Mouse (Mus musculus): ENCODE data around the gene Slc26a5. TPM values are rescaled to one million over a fixed set of nuclear protein-coding genes. Genes with fewer than 3 reads are reported as not detected.

Slc26a5 gene
- polyA plus RNA-seq, 1 experiment from 2014 or later, result not detected

- Histone ChIP-seq H3K4me2 (no peak overlapping the region), H3K9me3 (ENCODE audit: control insufficient read depth, low read length) (no peaks in the 10 kb centered on the region), H3K4me1 (replicated peaks; ENCODE audit: control insufficient read depth, insufficient read depth, low read length) (peaks cover 6% of the 10 kb centered on the region; the same call in 1 of the 2 replicates), H3K4me3 (ENCODE audit: low read depth, low read length) (no peak overlapping the region), H3K36me3 (ENCODE audit: control insufficient read depth, insufficient read depth, low read length) (peaks cover 14% of the 10 kb centered on the region), H3K27me3 (replicated peaks; ENCODE audit: control insufficient read depth, insufficient read depth, low read length) (no peaks in the 10 kb centered on the region), H3K9ac (ENCODE audit: low read depth, low read length) (no peak overlapping the region), H3K27ac (ENCODE audit: low read depth, low read length) (no peak overlapping the region)
- DNase-seq (ENCODE audit: low spot score), result no peak
- ATAC-seq (replicated peaks; ENCODE audit: low FRiP score), result no peak
These were observed 73.2 kb downstream of the Slc26a5 start for GRCm38 (mm10) chr5:21792166-21792565.

GRCm38 (mm10) chr5:21789061-21789460 lies 76.3 kb downstream of the Slc26a5 start:
- H3K4me2 ChIP-seq, result no peak overlapping the region
- no peaks in the 10 kb centered on the region for H3K36me3 ChIP-seq (ENCODE audit: control insufficient read depth, insufficient read depth, low read length)
- no peak overlapping the region for H3K9ac ChIP-seq (ENCODE audit: low read depth, low read length)
- H3K4me3 ChIP-seq (ENCODE audit: low read depth, low read length), result no peak overlapping the region
- H3K27ac ChIP-seq (ENCODE audit: low read depth, low read length), result no peak overlapping the region
- no peaks in the 10 kb centered on the region for H3K9me3 ChIP-seq (ENCODE audit: control insufficient read depth, low read length)
- ATAC-seq (replicated peaks; ENCODE audit: low FRiP score) (no peak), DNase-seq (ENCODE audit: low spot score) (no peak)
- 72% methylated on average over 5 of the region's 5 CpGs for WGBS
- no peaks in the 10 kb centered on the region for H3K27me3 ChIP-seq (replicated peaks; ENCODE audit: control insufficient read depth, insufficient read depth, low read length)
- peaks cover 6% of the 10 kb centered on the region; the same call in 1 of the 2 replicates for H3K4me1 ChIP-seq (replicated peaks; ENCODE audit: control insufficient read depth, insufficient read depth, low read length)

DNA sequence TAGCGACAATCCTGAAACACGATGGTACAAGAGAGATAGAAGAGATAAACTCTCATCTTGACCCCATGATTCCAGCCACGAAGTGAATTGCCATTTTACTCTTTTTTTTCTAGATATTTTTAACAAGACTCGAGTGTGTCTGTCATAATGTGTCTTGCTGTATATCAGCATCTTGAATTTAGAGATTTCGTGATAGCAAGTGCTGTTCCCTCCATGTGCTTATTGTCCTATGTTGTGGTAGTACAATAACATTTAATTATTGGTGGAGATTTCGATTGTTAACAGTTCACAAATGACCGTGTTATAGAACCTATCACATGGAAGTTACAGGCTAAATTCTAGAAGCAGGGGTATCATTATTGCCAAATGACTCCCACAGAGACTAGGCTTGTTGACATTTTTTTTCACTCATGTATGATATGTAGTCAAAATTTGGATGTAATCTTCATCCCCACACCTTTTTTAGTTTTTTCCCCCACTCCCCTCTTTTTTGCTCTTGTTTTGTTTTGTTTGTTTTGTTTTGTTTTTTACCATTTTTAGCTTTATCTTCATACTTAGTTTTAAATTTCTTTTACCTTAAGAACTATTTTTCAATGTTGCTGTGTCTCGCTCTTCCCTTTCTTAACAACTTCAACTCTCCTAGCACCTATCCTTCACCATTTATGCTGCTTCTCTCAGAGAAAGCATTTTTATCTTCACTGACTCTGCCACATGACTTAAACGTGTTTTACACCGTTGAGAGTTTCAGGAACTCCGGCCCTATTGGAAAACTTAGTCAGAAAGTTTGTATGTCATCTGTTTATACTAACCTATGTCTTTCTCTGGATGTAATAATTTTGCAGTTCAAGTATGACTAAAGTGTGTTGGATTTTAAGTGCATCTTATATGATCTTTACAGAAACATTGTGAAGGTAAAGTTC lies 78.0 kb downstream of the Slc26a5 start:
- peak overlapping the region; percentile 64; the same call in 1 of the 2 replicates for H3K27ac ChIP-seq (ENCODE audit: low read depth, low read length)
- H3K36me3 ChIP-seq (ENCODE audit: control insufficient read depth, insufficient read depth, low read length), result peaks cover 4% of the 10 kb centered on the region
- H3K9me3 ChIP-seq (ENCODE audit: control insufficient read depth, low read length), result no peaks in the 10 kb centered on the region
- peak overlapping the region; percentile 83 for H3K4me2 ChIP-seq
- no peak for DNase-seq (ENCODE audit: low spot score)
- peak overlapping the region; percentile 91 for H3K9ac ChIP-seq (ENCODE audit: low read depth, low read length)
- peak overlapping the region; percentile 91 for H3K4me3 ChIP-seq (ENCODE audit: low read depth, low read length)
- H3K4me1 ChIP-seq (replicated peaks; ENCODE audit: control insufficient read depth, insufficient read depth, low read length), result peaks cover 6% of the 10 kb centered on the region; the same call in 1 of the 2 replicates
- WGBS, result 27% methylated on average over 11 of the region's 11 CpGs
- H3K27me3 ChIP-seq (replicated peaks; ENCODE audit: control insufficient read depth, insufficient read depth, low read length), result no peaks in the 10 kb centered on the region
- ATAC-seq (replicated peaks; ENCODE audit: low FRiP score), result no peak

DNA sequence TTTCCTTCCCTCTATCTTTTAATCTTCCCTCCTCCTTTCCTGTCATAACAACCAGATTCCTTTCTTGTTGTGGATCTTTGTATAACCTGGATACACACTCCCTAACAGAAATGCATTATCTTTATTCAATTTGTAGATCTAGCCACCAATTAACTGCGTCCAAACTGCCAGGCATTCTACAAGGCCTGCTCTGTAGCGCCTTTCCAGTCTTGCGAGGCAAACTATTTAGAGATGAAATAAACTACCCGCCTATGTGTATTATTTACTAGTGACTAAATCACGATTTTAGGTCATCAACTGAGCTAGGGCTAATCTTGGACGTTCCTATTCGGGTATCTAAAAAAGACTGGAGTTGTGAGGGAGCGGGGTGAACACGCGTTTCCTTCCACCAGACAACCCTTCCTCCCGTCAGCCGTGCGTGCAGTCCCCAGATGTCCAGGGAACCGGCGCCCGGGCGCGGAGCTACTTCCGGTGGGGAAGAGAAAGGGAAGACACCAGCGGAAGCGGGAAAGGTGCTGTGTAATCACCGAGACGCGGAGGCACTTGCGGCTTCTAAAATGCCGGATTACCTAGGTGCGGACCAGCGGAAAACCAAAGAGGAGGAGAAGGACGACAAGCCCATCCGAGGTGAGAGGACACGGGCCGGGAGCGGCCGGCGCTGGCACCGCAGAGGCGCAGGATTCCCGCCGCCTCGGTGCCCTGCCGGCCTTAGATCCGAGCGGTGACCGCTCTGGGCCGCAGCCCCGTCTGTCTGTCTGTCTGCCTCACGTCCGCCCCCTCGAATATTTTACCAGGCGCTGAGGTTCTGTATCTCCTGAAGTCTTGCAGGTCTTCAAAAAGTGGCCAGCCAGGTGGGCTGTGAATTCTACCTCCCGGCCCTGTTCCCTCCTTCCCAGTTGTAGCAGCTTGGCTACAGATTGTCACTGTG lies 78.9 kb downstream of the Slc26a5 start:
- H3K4me3 ChIP-seq (ENCODE audit: low read depth, low read length), result peak overlapping the region; percentile 91
- peak overlapping the region; percentile 91 for H3K9ac ChIP-seq (ENCODE audit: low read depth, low read length)
- H3K36me3 ChIP-seq (ENCODE audit: control insufficient read depth, insufficient read depth, low read length), result peaks cover 9% of the 10 kb centered on the region
- H3K4me1 ChIP-seq (replicated peaks; ENCODE audit: control insufficient read depth, insufficient read depth, low read length), result peaks cover 6% of the 10 kb centered on the region; the same call in 1 of the 2 replicates
- ATAC-seq (replicated peaks; ENCODE audit: low FRiP score) (peak; percentile 82), DNase-seq (ENCODE audit: low spot score) (peak; percentile 96)
- H3K27me3 ChIP-seq (replicated peaks; ENCODE audit: control insufficient read depth, insufficient read depth, low read length), result no peaks in the 10 kb centered on the region
- H3K9me3 ChIP-seq (ENCODE audit: control insufficient read depth, low read length), result no peaks in the 10 kb centered on the region
- peak overlapping the region; percentile 83 for H3K4me2 ChIP-seq
- 2% methylated on average over 51 of the region's 51 CpGs for WGBS
- peak overlapping the region; percentile 64 for H3K27ac ChIP-seq (ENCODE audit: low read depth, low read length)

GRCm38 (mm10) chr5:21785776-21786175 lies 79.6 kb downstream of the Slc26a5 start:
- Histone ChIP-seq H3K27me3 (replicated peaks; ENCODE audit: control insufficient read depth, insufficient read depth, low read length) (no peaks in the 10 kb centered on the region), H3K4me2 (peak overlapping the region; percentile 83), H3K4me3 (ENCODE audit: low read depth, low read length) (no peak overlapping the region), H3K36me3 (ENCODE audit: control insufficient read depth, insufficient read depth, low read length) (peaks cover 16% of the 10 kb centered on the region), H3K27ac (ENCODE audit: low read depth, low read length) (peak overlapping the region; percentile 64; the same call in 1 of the 2 replicates), H3K4me1 (replicated peaks; ENCODE audit: control insufficient read depth, insufficient read depth, low read length) (peaks cover 6% of the 10 kb centered on the region; the same call in 1 of the 2 replicates), H3K9ac (ENCODE audit: low read depth, low read length) (no peak overlapping the region), H3K9me3 (ENCODE audit: control insufficient read depth, low read length) (no peaks in the 10 kb centered on the region)
- ATAC-seq (replicated peaks; ENCODE audit: low FRiP score) (no peak), DNase-seq (ENCODE audit: low spot score) (no peak)
- 67% methylated on average over 7 of the region's 7 CpGs for WGBS

- peak within 1 kb of the TSS; percentile 83 for H3K4me2 ChIP-seq
- no peaks in the 10 kb centered on the region for H3K27me3 ChIP-seq (replicated peaks; ENCODE audit: control insufficient read depth, insufficient read depth, low read length)
- peak within 1 kb of the TSS; percentile 74 for H3K27ac ChIP-seq (ENCODE audit: low read depth, low read length)
- no peaks in the 10 kb centered on the region for H3K9me3 ChIP-seq (ENCODE audit: control insufficient read depth, low read length)
- DNase-seq (ENCODE audit: low spot score) (peak; percentile 90), ATAC-seq (replicated peaks; ENCODE audit: low FRiP score) (peak; percentile 92)
- peaks cover 22% of the 10 kb centered on the region for H3K36me3 ChIP-seq (ENCODE audit: control insufficient read depth, insufficient read depth, low read length)
- WGBS, result under 1% methylated on average over 37 of the region's 37 CpGs
- peaks cover 6% of the 10 kb centered on the region; the same call in 1 of the 2 replicates for H3K4me1 ChIP-seq (replicated peaks; ENCODE audit: control insufficient read depth, insufficient read depth, low read length)
- H3K4me3 ChIP-seq (ENCODE audit: low read depth, low read length), result peak within 1 kb of the TSS; percentile 91
- peak within 1 kb of the TSS; percentile 89 for H3K9ac ChIP-seq (ENCODE audit: low read depth, low read length)
These were observed 80.4 kb downstream of the Slc26a5 start, which contains the start of the genes Dnajc2 and Psmc2 for GRCm38 (mm10) chr5:21785053-21785452. Gene Dnajc2, minus strand, starts transcription at chr5:21785251. Gene Psmc2, plus strand, starts transcription at chr5:21785283.

DNA sequence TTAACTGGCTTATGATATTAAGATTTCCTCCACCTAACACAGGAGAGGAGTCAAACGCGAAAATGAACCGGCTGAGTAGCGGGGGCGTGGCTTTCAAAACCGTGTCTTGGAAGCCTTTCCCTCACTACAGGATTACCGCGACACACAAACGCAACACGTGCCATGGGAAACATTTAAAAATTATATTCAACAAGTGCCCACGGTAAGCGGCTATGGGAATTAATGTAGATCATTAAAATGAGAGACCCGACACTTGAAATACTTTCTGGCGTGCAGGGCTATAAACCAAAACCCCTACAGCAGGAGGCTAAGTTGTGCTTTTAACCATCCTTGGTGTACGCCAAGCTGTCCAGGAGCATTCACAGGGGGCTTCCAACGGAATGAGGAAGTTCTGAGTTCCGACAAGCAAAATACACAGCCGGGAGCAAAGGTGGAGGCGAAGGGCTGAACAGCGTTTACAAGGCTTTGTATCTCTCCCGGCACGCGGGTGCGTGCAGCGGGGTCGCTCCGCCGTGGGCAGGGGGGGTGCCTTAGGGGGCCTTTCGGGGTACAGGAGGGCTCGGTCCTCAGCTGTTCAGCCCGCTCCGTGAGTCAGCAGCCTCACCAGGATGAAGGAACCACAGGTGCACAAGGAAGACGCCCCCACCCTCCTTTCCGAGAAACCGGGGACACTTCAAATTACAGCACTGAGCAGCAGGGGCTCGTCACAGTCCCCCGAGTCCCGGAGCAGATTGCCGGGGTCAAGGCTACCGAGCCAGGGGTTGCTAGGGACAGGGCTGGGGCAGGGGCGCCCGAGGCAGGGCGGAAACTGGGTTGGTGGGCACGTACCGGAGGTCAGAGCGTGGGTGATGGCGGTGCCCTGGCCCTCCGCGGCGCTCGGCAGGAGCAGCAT lies 81.0 kb downstream of the Slc26a5 start:
- under 1% methylated on average over 51 of the region's 51 CpGs for WGBS
- peak overlapping the region; percentile 89 for H3K4me3 ChIP-seq (ENCODE audit: low read depth, low read length)
- DNase-seq (ENCODE audit: low spot score) (no peak), ATAC-seq (replicated peaks; ENCODE audit: low FRiP score) (peak; percentile 51)
- H3K9me3 ChIP-seq (ENCODE audit: control insufficient read depth, low read length), result no peaks in the 10 kb centered on the region
- H3K4me1 ChIP-seq (replicated peaks; ENCODE audit: control insufficient read depth, insufficient read depth, low read length), result peaks cover 6% of the 10 kb centered on the region; the same call in 1 of the 2 replicates
- no peaks in the 10 kb centered on the region for H3K27me3 ChIP-seq (replicated peaks; ENCODE audit: control insufficient read depth, insufficient read depth, low read length)
- H3K36me3 ChIP-seq (ENCODE audit: control insufficient read depth, insufficient read depth, low read length), result peaks cover 27% of the 10 kb centered on the region
- H3K9ac ChIP-seq (ENCODE audit: low read depth, low read length), result peak overlapping the region; percentile 89
- peak overlapping the region; percentile 67 for H3K4me2 ChIP-seq
- peak overlapping the region; percentile 74 for H3K27ac ChIP-seq (ENCODE audit: low read depth, low read length)
